Mouse (Mus musculus): ENCODE data around the gene Gemin4.
"Not testable (repeated sequence)": the region's sequence is repeated elsewhere in the genome, so short reads cannot be mapped to it uniquely, and the experiment has no call there.

The Gemin4 gene

DNA sequence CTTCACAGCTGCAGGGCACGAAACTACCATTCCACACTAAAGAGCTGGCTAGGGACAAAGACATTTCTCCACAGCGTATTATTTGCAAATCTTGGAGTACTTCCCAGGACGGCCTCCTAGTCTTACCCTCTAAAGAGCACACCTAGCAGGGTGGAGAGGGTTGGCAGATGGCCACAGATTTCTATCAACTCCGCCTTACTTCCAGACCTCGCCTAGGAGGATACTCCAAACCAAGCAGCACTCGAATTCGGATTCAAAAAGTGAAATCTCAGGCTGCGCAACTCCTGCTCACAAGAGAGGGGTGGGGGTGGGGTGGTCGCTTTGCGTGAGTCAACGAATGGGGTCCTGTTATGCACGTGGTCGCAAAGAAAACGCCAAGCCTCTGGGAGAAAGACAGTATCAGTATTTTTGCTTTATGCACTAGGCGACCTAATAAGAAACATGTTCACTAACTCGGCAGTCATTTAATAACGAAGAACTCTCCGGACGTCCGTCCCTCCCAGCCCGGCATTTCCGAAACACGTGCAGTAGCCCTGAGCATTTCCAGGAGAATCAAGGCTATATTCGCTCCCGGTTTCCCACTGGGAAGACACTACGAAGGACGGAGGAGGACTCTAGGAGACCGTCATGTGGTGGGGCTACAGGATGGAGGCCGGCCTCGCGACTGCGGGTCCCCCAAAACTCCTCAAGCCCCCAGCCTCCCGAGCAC lies 629 bp downstream of the Gemin4 start:
- in situ Hi-C loops (cut with MboI, MseI), result no loop called here

- in situ Hi-C loops (cut with MboI, MseI), result no loop called here
These were observed 1.4 kb downstream of the Gemin4 start for GRCm38 (mm10) chr11:76216049-76216540.

DNA sequence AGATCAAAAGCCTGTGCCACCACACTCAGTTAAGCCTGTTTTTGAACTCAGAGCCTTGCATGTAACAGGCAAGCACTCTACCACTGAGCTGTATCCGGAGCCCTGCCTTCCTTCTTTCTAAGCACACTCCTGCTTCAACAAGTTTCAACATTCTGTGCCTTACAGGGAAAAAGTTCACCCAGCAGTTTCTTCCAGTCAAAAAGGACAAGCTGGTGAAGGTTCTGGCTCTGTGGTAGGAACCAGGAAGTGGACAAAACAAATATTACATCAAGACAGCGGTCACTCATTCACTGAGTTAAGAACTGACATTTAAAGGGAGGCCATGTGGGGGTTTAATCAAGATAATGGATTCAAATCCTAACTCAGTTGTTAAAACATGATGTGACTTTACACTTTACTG lies 2.5 kb downstream of the Gemin4 start:
- in situ Hi-C loops (cut with MboI, MseI), result no loop called here

- in situ Hi-C loops (cut with MboI, MseI), result no loop called here
These were observed 3.6 kb downstream of the Gemin4 start for GRCm38 (mm10) chr11:76213841-76214240.

- in situ Hi-C loops (cut with MboI, MseI), result not testable (repeated sequence)
These were observed 5.9 kb downstream of the Gemin4 start for GRCm38 (mm10) chr11:76211595-76211994.

GRCm38 (mm10) chr11:76210228-76210985 lies 7.1 kb downstream of the Gemin4 start:
- in situ Hi-C loops (cut with MboI, MseI), result no loop called here

- in situ Hi-C loops (cut with MboI, MseI), result no loop called here
These were observed 10.7 kb downstream of the Gemin4 start for GRCm38 (mm10) chr11:76206793-76207192.

DNA sequence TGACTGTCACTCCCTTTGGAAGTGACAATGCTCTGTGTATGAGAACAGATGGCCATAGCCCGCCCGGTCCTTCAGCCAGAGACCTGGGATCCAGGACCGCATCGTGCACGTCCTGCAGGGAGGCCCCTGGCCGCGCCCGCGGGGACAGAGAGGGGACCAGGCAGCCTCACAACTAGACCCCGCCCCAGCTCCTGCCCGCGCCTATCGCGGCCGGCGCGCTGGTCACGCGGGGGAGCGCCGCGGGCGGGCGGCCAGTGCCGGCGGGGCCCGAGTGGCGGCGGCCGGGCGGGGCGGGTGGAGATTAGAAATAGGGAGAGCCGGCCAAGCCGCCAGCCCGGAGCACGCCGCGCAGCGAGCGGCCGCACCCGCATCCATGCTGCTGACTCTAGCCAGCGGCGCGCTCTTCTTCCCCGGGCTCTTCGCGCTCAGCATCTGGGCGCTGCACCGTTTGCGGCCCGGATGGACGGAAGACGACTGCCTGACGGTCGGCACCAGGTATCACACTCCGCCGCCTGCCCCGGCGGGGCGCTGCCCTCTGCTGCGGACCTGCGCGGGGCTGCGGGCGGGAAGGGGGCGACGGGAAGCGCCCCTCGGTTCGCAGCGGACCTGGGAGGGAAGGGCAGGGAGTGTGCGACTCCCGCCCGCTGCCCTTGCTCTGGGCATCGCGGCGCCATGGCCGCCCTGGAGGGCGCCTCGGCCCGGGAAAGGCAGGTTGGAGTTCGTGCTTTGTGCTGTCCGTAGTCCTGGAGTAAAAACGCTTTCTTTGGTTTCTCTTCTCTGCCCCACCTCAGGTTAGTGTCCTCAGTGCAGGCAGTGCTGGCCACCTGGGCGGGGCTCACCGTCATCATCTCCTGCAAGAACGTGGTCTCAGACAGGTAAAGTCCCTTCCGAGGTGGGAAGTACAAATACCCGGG lies 15.4 kb downstream of the Gemin4 start:
- in situ Hi-C loops (cut with MboI, MseI), result no loop called here

- in situ Hi-C loops (cut with MboI, MseI), result no loop called here
These were observed 20.4 kb downstream of the Gemin4 start for GRCm38 (mm10) chr11:76196977-76197469.

GRCm38 (mm10) chr11:76196275-76196976 lies 21.0 kb downstream of the Gemin4 start:
- in situ Hi-C loops (cut with MboI, MseI), result no loop called here

GRCm38 (mm10) chr11:76186908-76187307 lies 30.6 kb downstream of the Gemin4 start:
- in situ Hi-C loops (cut with MboI, MseI), result no loop called here

- in situ Hi-C loops (cut with MboI, MseI), result no loop called here
These were observed 33.7 kb downstream of the Gemin4 start for GRCm38 (mm10) chr11:76183745-76184144.

DNA sequence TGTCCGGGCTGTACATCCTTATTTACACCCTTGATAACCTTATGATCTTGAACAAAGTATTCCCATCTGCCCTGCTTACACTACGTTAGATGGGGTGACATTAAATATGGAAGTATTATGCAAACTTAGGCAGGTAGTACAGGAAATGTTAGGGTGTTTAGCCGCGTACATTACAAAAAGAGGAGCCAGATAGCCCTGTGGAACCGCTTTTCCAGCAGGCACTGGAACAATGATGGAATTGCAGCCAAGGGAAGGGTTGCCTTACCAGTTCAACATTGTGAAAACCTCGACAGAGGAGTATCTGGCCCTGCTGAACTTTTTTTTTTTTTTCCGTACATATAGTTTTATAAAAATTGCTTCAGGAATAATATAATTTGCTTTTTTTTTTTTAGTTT lies 37.3 kb downstream of the Gemin4 start:
- in situ Hi-C loops (cut with MboI, MseI), result no loop called here

GRCm38 (mm10) chr11:76179495-76180145 lies 37.8 kb downstream of the Gemin4 start, which contains the start of the genes Vps53 and Fam57a:
Gene Vps53 (minus strand): TSS chr11:76179647.
Gene Fam57a (plus strand): TSS chr11:76179671.
- in situ Hi-C loops (cut with MboI, MseI), result no loop called here

DNA sequence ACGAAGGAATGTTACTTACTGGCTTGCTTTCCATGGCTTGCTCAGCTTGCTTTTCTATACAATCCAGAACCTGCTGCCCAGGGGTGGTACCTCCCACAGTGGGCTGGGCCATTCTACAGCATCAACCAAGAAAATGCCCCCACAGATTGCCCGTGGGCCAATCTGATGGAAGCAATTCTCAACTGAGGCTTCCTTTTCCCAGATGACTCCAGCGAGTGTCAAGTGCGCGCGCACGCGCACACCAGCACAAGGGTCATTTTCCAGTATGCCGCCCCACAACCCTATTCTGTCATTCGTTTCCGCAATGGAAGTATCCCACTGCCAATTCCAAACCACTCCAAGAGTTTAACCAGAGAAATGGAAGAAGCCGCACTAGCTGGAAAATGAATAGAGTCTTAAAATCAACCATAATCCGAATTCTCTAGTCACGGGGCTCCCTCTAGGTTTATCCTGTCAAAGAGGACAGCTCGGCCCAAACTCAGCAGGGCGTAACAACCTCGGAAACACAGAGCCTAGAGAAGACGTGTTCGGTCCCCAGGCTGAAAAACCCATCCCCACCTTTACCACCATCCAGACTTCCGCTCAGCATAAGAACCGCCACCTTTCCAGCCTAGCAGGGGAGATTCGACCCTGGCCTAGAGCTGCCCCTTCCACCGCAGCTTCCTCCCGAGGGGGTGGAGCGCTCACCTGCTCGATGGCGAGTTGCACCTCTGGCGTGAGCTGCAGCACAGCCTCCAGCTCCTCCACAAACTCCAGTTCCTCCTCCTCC lies 38.6 kb downstream of the Gemin4 start:
- in situ Hi-C loops (cut with MboI, MseI), result no loop called here

- in situ Hi-C loops (cut with MboI, MseI), result no loop called here
These were observed 47.3 kb downstream of the Gemin4 start for GRCm38 (mm10) chr11:76170207-76170606.

DNA sequence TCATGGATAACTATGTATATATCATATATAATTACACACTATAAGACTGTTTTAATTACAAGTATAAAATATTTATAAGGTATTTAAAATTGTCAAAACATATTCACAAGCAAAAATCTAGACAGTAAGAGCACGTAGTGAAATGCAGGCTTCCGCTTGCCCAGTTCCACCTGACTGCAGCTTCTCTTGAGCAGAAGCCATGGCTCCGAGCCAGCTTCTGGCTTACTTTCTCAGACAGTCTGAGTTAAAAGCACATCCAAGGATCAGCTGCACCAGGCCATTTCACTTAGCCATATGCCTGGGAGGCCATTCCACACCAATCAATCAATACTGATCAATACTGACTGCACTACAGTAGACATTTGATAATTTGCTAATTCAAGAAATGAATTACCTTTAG lies 48.5 kb downstream of the Gemin4 start:
- in situ Hi-C loops (cut with MboI, MseI), result loop anchor here (5.0 kb wide), 1 partner anchor 82 kb away; no protein-coding TSS in a partner anchor

DNA sequence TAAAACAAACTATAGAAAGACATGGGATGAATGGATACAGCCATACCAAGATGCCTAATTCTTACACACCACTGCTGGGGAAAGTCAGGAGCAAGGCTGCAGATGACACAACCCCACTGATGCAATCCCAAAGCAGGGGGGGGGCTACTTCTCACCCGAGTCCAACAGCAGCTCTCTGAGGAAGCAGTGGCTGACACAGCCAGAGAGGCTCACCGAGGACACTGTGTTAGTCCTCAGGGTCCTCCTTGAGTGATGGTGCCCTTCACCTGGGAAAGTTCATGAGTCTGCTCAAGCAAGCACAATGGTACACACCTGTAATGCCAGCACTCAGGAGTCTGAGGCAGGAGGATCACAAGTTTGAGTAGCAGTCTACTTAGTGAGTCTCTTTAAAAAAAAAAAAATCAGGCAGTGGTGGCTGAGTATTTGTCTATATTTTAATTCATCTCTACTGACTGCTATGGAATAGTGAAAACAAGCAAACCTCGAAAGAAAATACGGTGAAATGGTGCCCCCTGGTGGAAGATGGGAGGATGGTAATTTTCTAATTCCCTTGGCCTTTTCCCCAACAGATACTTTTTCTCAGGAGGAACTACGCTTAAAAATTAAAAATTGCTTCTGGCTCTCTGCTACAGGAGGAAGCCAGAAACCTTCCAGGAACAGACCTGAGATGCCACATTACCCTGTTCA lies 50.2 kb downstream of the Gemin4 start:
- in situ Hi-C loops (cut with MboI, MseI), result loop anchor here (5.0 kb wide), 1 partner anchor 80 kb away; no protein-coding TSS in a partner anchor

GRCm38 (mm10) chr11:76166657-76167056 lies 50.8 kb downstream of the Gemin4 start:
- in situ Hi-C loops (cut with MboI, MseI), result loop anchor here (5.0 kb wide), 1 partner anchor 79 kb away; no protein-coding TSS in a partner anchor

All from T-helper 2 cell (primary cell).